Mouse (Mus musculus) liver, embryonic 12.5 days (tissue): ENCODE data around the gene Bsn. TPM values are rescaled to one million over a fixed set of nuclear protein-coding genes. Genes with fewer than 3 reads are reported as not detected.

Experiments
- ATAC-seq: fragments of 200-750 bp; cut with Nextera tagmentation; 2 replicates; pipeline ENCODE4 v1.8.0; 2017; ENCODE audit warnings: moderate number of reproducible peaks, mild to moderate bottlenecking, moderate library complexity
- H3K27ac ChIP-seq: fragments of 300-500 bp; sonication (generic); 2 replicates; pipeline ENCODE4 v1.5.1; 2016; ENCODE audit warnings: mild to moderate bottlenecking
- H3K27me3 ChIP-seq: fragments of 300-500 bp; sonication (generic); replicated peaks from 2 replicates; pipeline ENCODE4 v1.6.1; 2016; ENCODE audit warnings: mild to moderate bottlenecking, moderate library complexity
- H3K36me3 ChIP-seq: fragments of 300-500 bp; sonication (generic); 2 replicates; pipeline ENCODE4 v1.6.1; 2016; ENCODE audit warnings: mild to moderate bottlenecking, moderate library complexity
- H3K4me1 ChIP-seq: fragments of 300-500 bp; sonication (generic); 2 replicates; pipeline ENCODE4 v1.6.1; 2016
- H3K4me2 ChIP-seq: fragments of 300-500 bp; sonication (generic); 2 replicates; pipeline ENCODE4 v1.6.1; 2016; ENCODE audit warnings: mild to moderate bottlenecking, moderate library complexity
- H3K4me3 ChIP-seq: fragments of 300-500 bp; sonication (generic); 2 replicates; pipeline ENCODE4 v1.5.1; 2016; ENCODE audit warnings: mild to moderate bottlenecking, moderate library complexity
- H3K9ac ChIP-seq: fragments of 300-500 bp; sonication (generic); 2 replicates; pipeline ENCODE4 v1.6.1; 2016; ENCODE audit warnings: mild to moderate bottlenecking, moderate library complexity
- H3K9me3 ChIP-seq: fragments of 300-500 bp; sonication (generic); replicated peaks from 2 replicates; pipeline ENCODE4 v1.6.1; 2016; ENCODE audit warnings: mild to moderate bottlenecking, moderate library complexity
- WGBS: fragments of 180-500 bp; shearing (Covaris S2); methylation state at CpG from one replicate; pipeline ENCODE4 v1.1.7; 2016; ENCODE audit not compliant: insufficient replicate concordance; 5-methylcytosine and 5-hydroxymethylcytosine counted together
- polyA plus RNA-seq: library from polyadenylated mRNA; unstranded; fragments of >200 nt; fragmentation: Nextera tagmentation; extraction: Ambion mirVana; gene quantifications from 2 replicates; pipeline ENCODE4 v1.2.1, GENCODE M21; 2016

The Bsn gene
- polyA plus RNA-seq, 1 experiment from 2014 or later = 2.8 TPM

GRCm38 (mm10) chr9:108132373-108132772 lies 57.8 kb downstream of the Bsn start:
- Histone ChIP-seq H3K9ac (no peak overlapping the region), H3K27ac (no peak overlapping the region), H3K36me3 (no peaks in the 10 kb centered on the region), H3K9me3 (no peaks in the 10 kb centered on the region), H3K4me2 (no peak overlapping the region), H3K4me1 (peaks cover 12% of the 10 kb centered on the region; the same call in 1 of the 2 replicates), H3K4me3 (no peak overlapping the region), H3K27me3 (peaks cover 54% of the 10 kb centered on the region)
- ATAC-seq = no peak
- 76% methylated on average over 3 of the region's 3 CpGs for WGBS

GRCm38 (mm10) chr9:108131502-108131901 lies 58.7 kb downstream of the Bsn start:
- no peak for ATAC-seq
- WGBS = 42% methylated on average over 5 of the region's 5 CpGs

GRCm38 (mm10) chr9:108129042-108129948 lies 60.9 kb downstream of the Bsn start:
- Histone ChIP-seq H3K27ac (no peak overlapping the region), H3K9me3 (no peaks in the 10 kb centered on the region), H3K4me3 (no peak overlapping the region), H3K4me1 (peaks cover 7% of the 10 kb centered on the region; the same call in 1 of the 2 replicates), H3K4me2 (no peak overlapping the region), H3K27me3 (peaks cover 39% of the 10 kb centered on the region), H3K36me3 (no peaks in the 10 kb centered on the region), H3K9ac (no peak overlapping the region)
- ATAC-seq = no peak
- WGBS = 60% methylated on average over 13 of the region's 13 CpGs

More at GRCm38 (mm10) chr9:108131502-108131901, 58.7 kb downstream of the Bsn start:
- Histone ChIP-seq H3K4me1 (peaks cover 12% of the 10 kb centered on the region; the same call in 1 of the 2 replicates), H3K4me2 (no peak overlapping the region), H3K9ac (no peak overlapping the region), H3K27ac (no peak overlapping the region), H3K9me3 (no peaks in the 10 kb centered on the region), H3K27me3 (peaks cover 46% of the 10 kb centered on the region), H3K36me3 (no peaks in the 10 kb centered on the region), H3K4me3 (no peak overlapping the region)

GRCm38 (mm10) chr9:108128248-108128647 lies 61.9 kb downstream of the Bsn start:
- ATAC-seq = no peak
- Histone ChIP-seq H3K27ac (no peak overlapping the region), H3K9me3 (no peaks in the 10 kb centered on the region), H3K4me2 (no peak overlapping the region), H3K9ac (no peak overlapping the region), H3K36me3 (no peaks in the 10 kb centered on the region), H3K4me1 (peaks cover 7% of the 10 kb centered on the region; the same call in 1 of the 2 replicates), H3K4me3 (no peak overlapping the region), H3K27me3 (peaks cover 40% of the 10 kb centered on the region)
- WGBS = 69% methylated on average over 11 of the region's 11 CpGs

- Histone ChIP-seq H3K36me3 (no peaks in the 10 kb centered on the region), H3K4me3 (no peak overlapping the region), H3K9me3 (no peaks in the 10 kb centered on the region), H3K27me3 (peaks cover 45% of the 10 kb centered on the region), H3K27ac (no peak overlapping the region), H3K9ac (no peak overlapping the region), H3K4me2 (no peak overlapping the region), H3K4me1 (peaks cover 2% of the 10 kb centered on the region; the same call in 1 of the 2 replicates)
- no peak for ATAC-seq
- WGBS = 73% methylated on average over 17 of the region's 17 CpGs
Observed at GRCm38 (mm10) chr9:108126436-108127180, 63.6 kb downstream of the Bsn start.

GRCm38 (mm10) chr9:108125731-108126130 lies 64.5 kb downstream of the Bsn start:
- 71% methylated on average over 8 of the region's 8 CpGs for WGBS
- H3K27me3 ChIP-seq = peaks cover 46% of the 10 kb centered on the region

GRCm38 (mm10) chr9:108123916-108124315 lies 66.3 kb downstream of the Bsn start:
- peaks cover 18% of the 10 kb centered on the region for H3K4me1 ChIP-seq
- H3K4me2 ChIP-seq = no peak overlapping the region
- no peak overlapping the region for H3K4me3 ChIP-seq
- H3K9ac ChIP-seq = no peak overlapping the region
- no peaks in the 10 kb centered on the region for H3K9me3 ChIP-seq
- H3K27ac ChIP-seq = no peak overlapping the region
- no peaks in the 10 kb centered on the region for H3K36me3 ChIP-seq
- peaks cover 28% of the 10 kb centered on the region for H3K27me3 ChIP-seq
- WGBS = 74% methylated on average over 4 of the region's 4 CpGs
- ATAC-seq = no peak

More at GRCm38 (mm10) chr9:108125731-108126130, 64.5 kb downstream of the Bsn start:
- H3K4me2 ChIP-seq = no peak overlapping the region
- H3K4me3 ChIP-seq = no peak overlapping the region
- peaks cover 2% of the 10 kb centered on the region for H3K4me1 ChIP-seq
- H3K36me3 ChIP-seq = no peaks in the 10 kb centered on the region
- ATAC-seq = no peak
- H3K27ac ChIP-seq = no peak overlapping the region
- H3K9ac ChIP-seq = no peak overlapping the region
- no peaks in the 10 kb centered on the region for H3K9me3 ChIP-seq

- Histone ChIP-seq H3K9ac (no peak overlapping the region), H3K4me3 (no peak overlapping the region), H3K4me1 (peaks cover 21% of the 10 kb centered on the region), H3K27ac (no peak overlapping the region), H3K4me2 (no peak overlapping the region), H3K36me3 (no peaks in the 10 kb centered on the region), H3K27me3 (peaks cover 19% of the 10 kb centered on the region; the same call in 1 of the 2 replicates), H3K9me3 (no peaks in the 10 kb centered on the region)
- WGBS = 78% methylated on average over 10 of the region's 10 CpGs
- ATAC-seq = no peak
Observed at GRCm38 (mm10) chr9:108121170-108121969, 68.8 kb downstream of the Bsn start.

- WGBS = 71% methylated on average over 8 of the region's 8 CpGs
- H3K9ac ChIP-seq = no peak overlapping the region
- no peak overlapping the region for H3K4me3 ChIP-seq
- H3K27ac ChIP-seq = no peak overlapping the region
- H3K27me3 ChIP-seq = peaks cover 26% of the 10 kb centered on the region
- peaks cover 21% of the 10 kb centered on the region for H3K4me1 ChIP-seq
- H3K36me3 ChIP-seq = no peaks in the 10 kb centered on the region
- H3K9me3 ChIP-seq = no peaks in the 10 kb centered on the region
- no peak for ATAC-seq
- H3K4me2 ChIP-seq = no peak overlapping the region
Observed at GRCm38 (mm10) chr9:108120671-108121070, 69.5 kb downstream of the Bsn start.

GRCm38 (mm10) chr9:108119891-108120411 lies 70.2 kb downstream of the Bsn start:
- Histone ChIP-seq H3K27me3 (peaks cover 33% of the 10 kb centered on the region), H3K9ac (0 out of 2 replicates have a peak overlapping the region, but pooled peaks have one; percentile 6), H3K4me3 (no peak overlapping the region), H3K9me3 (no peaks in the 10 kb centered on the region), H3K4me2 (no peak overlapping the region), H3K36me3 (no peaks in the 10 kb centered on the region), H3K4me1 (peaks cover 21% of the 10 kb centered on the region), H3K27ac (no peak overlapping the region)
- ATAC-seq = 0 out of 2 replicates have a peak, but pooled peaks have one; percentile 8
- 23% methylated on average over 11 of the region's 11 CpGs for WGBS

- H3K4me2 ChIP-seq = no peak overlapping the region
- H3K9me3 ChIP-seq = no peaks in the 10 kb centered on the region
- no peak overlapping the region for H3K27ac ChIP-seq
- no peak for ATAC-seq
- H3K4me3 ChIP-seq = no peak overlapping the region
- WGBS = 48% methylated on average over 4 of the region's 4 CpGs
- H3K27me3 ChIP-seq = peaks cover 55% of the 10 kb centered on the region
- H3K9ac ChIP-seq = no peak overlapping the region
- H3K4me1 ChIP-seq = peaks cover 21% of the 10 kb centered on the region
- H3K36me3 ChIP-seq = no peaks in the 10 kb centered on the region
Observed at GRCm38 (mm10) chr9:108117143-108117542, 73.0 kb downstream of the Bsn start.
